Mouse (Mus musculus) liver, embryonic 16.5 days (tissue): ENCODE data around the gene Cdadc1. TPM values are rescaled to one million over a fixed set of nuclear protein-coding genes. Genes with fewer than 3 reads are reported as not detected.
A peak's percentile ranks its signal among the peaks of the same experiment; 100 is the strongest.

Experiments
- ATAC-seq: fragments of 200-750 bp; cut with Nextera tagmentation; 2 replicates; pipeline ENCODE4 v1.8.0; 2017; ENCODE audit warnings: low read depth, mild to moderate bottlenecking, moderate number of reproducible peaks, moderate library complexity
- H3K27ac ChIP-seq: fragments of 300-500 bp; sonication (generic); 2 replicates; pipeline ENCODE4 v1.5.1; 2014; ENCODE audit warnings: mild to moderate bottlenecking, low read length
- H3K27me3 ChIP-seq: fragments of 300-500 bp; sonication (generic); 2 replicates; pipeline ENCODE4 v1.6.1; 2014; ENCODE audit warnings: low read depth, low read length, mixed read lengths; ENCODE audit not compliant: control insufficient read depth, insufficient read depth
- H3K36me3 ChIP-seq: fragments of 300-500 bp; sonication (generic); 2 replicates; pipeline ENCODE4 v1.6.1; 2014; ENCODE audit warnings: mild to moderate bottlenecking; ENCODE audit not compliant: control insufficient read depth, insufficient read depth
- H3K4me1 ChIP-seq: fragments of 300-500 bp; sonication (generic); 2 replicates; pipeline ENCODE4 v1.6.1; 2014; ENCODE audit warnings: low read depth, low read length, mixed read lengths; ENCODE audit not compliant: control insufficient read depth
- H3K4me2 ChIP-seq: fragments of 300-500 bp; sonication (generic); 2 replicates; pipeline ENCODE4 v1.6.1; 2014; ENCODE audit warnings: low read depth, low read length, mixed read lengths
- H3K4me3 ChIP-seq: fragments of 300-500 bp; sonication (generic); 2 replicates; pipeline ENCODE4 v1.5.1; 2014; ENCODE audit warnings: low read depth, mild to moderate bottlenecking, low read length
- H3K9ac ChIP-seq: fragments of 300-500 bp; sonication (generic); 2 replicates; pipeline ENCODE4 v1.6.1; 2014; ENCODE audit warnings: low read depth, low read length
- H3K9me3 ChIP-seq: fragments of 300-500 bp; sonication (generic); replicated peaks from 2 replicates; pipeline ENCODE4 v1.6.1; 2016; ENCODE audit warnings: low read length; ENCODE audit not compliant: control insufficient read depth
- WGBS: fragments of 180-500 bp; shearing (Covaris S2); extraction: QIAGEN DNeasy Blood & Tissue Kit; methylation state at CpG from one replicate; pipeline ENCODE4 v1.1.7; 2014; ENCODE audit not compliant: insufficient replicate concordance; 5-methylcytosine and 5-hydroxymethylcytosine counted together
- polyA plus RNA-seq: library from polyadenylated mRNA; unstranded; fragments of >200 nt; fragmentation: Nextera tagmentation; extraction: Ambion mirVana; gene quantifications from 2 replicates; pipeline ENCODE4 v1.2.1, GENCODE M21; 2015

The Cdadc1 gene
- polyA plus RNA-seq = 16.2 and 16.7 TPM in 2 replicates

DNA sequence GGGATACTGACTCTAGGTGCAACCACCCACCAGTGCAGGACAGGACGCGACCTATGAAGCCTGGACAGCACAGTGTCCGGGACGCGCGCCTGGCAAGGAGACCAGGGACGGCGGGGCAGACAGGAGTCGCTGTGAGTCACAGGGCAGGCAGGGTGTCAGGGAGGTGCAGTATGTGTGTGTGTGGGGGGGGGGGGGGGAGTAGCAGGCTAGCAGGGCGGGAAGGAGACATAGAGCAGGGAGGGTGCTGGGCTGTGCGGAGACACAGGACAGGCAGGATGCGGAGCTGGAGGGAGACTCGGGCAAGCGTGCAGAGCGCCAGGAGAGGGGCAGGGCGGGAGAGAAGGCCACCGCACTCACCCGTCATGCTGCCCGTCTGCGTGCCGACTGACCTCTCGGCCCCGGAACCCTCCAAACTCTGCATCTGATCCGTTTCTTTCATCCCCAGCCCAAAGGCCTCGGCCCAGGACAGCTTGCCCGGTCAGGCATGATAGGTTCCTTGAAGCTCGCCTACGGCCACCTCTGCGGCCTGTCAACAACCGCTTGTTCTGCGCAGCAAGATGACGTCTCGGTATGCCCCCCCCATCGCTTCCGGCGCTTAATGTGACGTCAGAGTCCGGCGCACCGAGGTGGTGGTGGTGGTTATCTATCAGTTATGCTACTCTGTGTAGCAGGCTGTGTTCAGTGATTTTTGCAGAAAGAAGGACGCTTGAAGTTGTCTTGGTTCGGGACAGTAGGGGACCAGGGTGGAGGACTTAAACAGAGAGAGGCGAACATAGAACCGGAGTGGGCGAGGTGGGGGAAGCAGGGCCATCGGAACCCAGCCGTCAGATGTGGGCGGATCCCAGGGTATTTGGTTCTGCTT, at the start of gene Cdadc1:
Cdadc1 (minus strand) TSS at position 562 of the 862 bp plus-strand sequence.
- peak within 1 kb of the TSS; percentile 90 for H3K4me3 ChIP-seq
- ATAC-seq = peak; percentile 95
- peaks cover 1% of the 10 kb centered on the region; the same call in 1 of the 2 replicates for H3K27me3 ChIP-seq
- peak within 1 kb of the TSS; percentile 73 for H3K27ac ChIP-seq
- H3K9ac ChIP-seq = peak within 1 kb of the TSS; percentile 82
- H3K36me3 ChIP-seq = no peaks in the 10 kb centered on the region
- H3K9me3 ChIP-seq = no peaks in the 10 kb centered on the region
- H3K4me1 ChIP-seq = peaks cover 9% of the 10 kb centered on the region
- 0% methylated on average over 47 of the region's 48 CpGs for WGBS
- H3K4me2 ChIP-seq = peak within 1 kb of the TSS; percentile 71

DNA sequence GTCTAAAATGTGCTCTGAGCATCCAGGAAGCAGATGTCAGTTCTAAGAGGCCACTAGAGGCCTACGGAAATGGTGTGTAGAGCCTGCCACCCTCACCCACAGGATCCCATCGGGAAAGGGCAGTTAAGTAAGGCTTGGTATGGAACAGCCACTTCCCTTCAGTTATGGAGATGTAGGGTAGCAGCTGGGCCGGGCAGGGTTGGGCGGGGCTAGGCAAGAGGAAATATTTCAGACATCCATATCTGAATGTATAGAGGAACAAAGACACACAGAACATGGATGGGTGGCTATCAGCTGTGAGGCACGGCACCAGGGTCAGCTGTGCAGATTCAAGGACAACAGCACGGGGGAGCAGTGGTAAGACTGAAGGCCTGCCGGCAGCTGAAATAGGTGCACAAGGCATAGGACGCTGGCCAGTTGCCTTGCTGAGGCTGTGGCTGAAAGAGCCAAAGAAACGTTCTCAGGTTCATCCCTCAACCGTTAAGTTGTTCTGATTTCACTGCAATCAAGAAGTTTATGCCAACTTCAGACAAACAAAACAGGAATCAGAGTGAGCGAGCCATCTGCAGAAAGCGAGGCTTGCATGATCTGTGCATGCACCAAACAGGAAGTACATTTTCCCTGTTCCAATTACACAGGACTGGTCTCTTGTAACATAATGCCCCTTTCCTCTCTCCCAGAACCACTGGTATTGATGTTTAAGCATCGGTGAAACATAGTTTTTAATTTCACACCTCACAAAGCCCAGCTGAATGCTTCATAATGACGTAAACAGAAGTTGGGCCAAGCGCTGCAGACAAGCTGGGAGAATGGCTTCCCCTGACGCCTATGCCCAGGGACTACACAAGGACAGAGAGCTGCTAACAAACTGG, 49.3 kb upstream of the Cdadc1 start:
- Histone ChIP-seq H3K4me1 (no peaks in the 10 kb centered on the region), H3K27me3 (no peaks in the 10 kb centered on the region), H3K9ac (no peak overlapping the region), H3K36me3 (no peaks in the 10 kb centered on the region), H3K9me3 (no peaks in the 10 kb centered on the region), H3K4me3 (no peak overlapping the region), H3K4me2 (no peak overlapping the region), H3K27ac (no peak overlapping the region)
- 49% methylated on average over 16 of the region's 16 CpGs for WGBS
- ATAC-seq = no peak

DNA sequence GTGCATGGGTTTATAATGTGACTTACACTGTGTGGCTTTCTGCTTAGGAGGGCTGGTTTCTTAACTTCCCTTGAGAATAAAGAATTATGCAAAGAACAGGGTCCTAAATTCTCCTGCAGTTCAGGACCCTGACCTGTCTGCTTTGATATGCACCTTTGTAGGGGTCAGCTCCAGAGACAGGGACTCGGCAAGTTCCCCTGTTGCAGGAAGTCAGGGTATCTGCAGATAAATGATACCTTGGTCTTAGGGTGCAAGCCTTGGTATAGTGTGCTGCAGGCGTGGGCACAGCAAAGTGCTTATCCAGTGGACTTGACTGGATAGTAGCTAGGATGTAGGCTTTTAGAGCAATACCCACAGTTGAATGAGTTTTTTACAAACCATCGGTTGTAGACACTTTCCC, 47.1 kb upstream of the Cdadc1 start:
- Histone ChIP-seq H3K9me3 (no peaks in the 10 kb centered on the region), H3K4me3 (no peak overlapping the region), H3K27ac (no peak overlapping the region), H3K4me1 (no peaks in the 10 kb centered on the region), H3K9ac (no peak overlapping the region), H3K4me2 (no peak overlapping the region), H3K27me3 (no peaks in the 10 kb centered on the region), H3K36me3 (no peaks in the 10 kb centered on the region)
- 29% methylated on average over 3 of the region's 3 CpGs for WGBS
- ATAC-seq = no peak

DNA sequence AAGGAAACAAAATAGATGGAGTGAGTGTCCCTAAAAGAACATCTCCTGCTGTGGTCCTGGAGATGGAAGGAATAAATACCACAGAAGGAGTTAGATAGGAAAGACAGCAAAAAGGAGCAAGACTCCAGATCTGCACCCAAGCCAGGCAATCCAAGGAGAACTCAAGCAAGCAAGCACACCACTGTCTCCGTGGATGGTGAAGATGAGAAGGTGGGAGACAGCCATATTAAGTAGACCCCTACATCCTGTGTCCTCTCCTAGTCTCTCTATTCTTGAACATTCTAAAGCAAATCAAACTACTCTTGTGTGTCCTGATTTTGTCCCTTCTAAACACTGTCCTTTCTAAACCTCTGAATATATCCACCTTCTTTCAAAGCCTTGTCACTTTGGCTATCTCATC, 46.4 kb upstream of the Cdadc1 start:
- Histone ChIP-seq H3K9ac (no peak overlapping the region), H3K36me3 (no peaks in the 10 kb centered on the region), H3K4me3 (no peak overlapping the region), H3K27me3 (no peaks in the 10 kb centered on the region), H3K27ac (no peak overlapping the region), H3K4me1 (no peaks in the 10 kb centered on the region), H3K4me2 (no peak overlapping the region), H3K9me3 (no peaks in the 10 kb centered on the region)
- ATAC-seq = no peak
- WGBS = 69% methylated on average over 1 of the region's 1 CpGs

DNA sequence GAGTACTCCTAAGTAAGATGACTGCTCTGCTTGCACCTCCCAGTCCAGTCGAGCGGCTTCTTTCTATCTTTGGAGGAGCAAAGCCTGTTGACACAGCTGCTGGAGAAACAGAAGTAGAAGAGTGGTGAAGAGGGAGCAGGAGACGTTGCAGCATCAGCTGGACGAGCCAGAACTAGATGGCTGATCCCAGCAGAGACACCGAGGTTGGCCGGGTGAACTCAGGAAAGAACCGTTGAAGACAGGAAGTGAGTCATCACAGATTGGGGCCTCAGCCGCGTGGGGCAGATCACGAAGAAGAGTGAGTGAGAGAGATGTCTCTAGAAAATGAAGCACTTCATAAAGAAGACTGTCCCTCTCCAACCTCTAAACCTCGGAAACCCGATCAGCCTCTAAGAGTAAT, 45.8 kb upstream of the Cdadc1 start:
- ATAC-seq = no peak
- Histone ChIP-seq H3K27me3 (no peaks in the 10 kb centered on the region), H3K4me3 (no peak overlapping the region), H3K27ac (no peak overlapping the region), H3K4me1 (no peaks in the 10 kb centered on the region), H3K9me3 (no peaks in the 10 kb centered on the region), H3K9ac (no peak overlapping the region), H3K36me3 (no peaks in the 10 kb centered on the region), H3K4me2 (no peak overlapping the region)
- 16% methylated on average over 12 of the region's 12 CpGs for WGBS

DNA sequence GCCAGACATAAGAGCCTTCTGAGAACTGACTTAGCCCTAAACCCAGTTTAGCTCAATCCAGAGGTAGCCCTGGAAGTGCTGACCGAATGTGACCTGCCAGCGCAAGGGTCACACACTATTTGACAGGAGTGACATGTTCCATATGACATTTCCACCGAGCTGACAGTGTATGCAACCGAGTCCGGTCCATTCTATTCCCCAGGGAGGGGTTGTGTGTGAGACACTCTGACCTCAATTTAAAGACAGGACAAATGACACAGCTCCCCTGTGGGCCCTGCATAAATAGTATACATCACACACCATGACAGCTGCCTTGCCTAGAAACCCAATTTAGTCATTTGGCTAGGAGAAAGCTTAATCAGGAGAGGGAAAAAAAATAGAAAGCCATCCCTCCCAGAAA, 44.1 kb upstream of the Cdadc1 start:
- H3K4me2 ChIP-seq = no peak overlapping the region
- WGBS = 55% methylated on average over 5 of the region's 5 CpGs

DNA sequence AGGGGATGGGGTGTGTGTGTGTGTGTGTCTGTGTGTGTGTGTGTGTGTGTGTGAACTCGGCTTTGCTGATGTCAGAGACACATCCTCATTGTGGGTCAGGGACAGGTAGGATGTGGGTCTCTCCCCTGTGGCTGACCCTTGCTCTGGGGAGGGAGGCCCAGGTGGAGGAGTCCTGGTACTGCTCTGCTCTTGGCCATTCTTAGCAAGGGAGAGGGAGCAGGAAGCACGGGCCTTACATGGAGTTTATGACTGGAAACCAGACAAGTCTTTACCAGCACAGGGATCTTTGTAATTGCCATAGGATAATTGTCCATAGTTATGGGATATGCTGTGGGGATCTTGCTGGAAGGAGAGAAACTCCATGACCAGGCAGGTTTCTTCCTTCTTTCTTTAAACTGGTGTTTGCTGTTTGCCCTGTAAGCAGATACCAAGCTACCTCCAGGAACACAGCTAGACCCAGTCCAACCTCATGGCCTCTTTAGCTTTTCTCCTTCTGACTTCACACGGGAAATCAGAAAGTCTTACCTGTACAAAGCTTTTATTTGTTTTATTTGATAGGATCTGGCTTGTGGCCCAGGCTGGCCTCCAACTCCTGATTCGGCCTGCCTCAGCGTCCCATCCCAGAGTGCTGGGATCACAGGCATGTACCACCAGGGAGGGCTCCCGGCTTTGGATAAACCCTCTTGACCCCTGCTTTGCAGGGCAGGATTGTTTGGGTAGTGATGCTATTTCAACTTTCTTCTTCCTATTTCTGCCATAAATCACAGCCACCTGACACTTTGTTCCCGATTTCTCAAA, 41.3 kb upstream of the Cdadc1 start:
- Histone ChIP-seq H3K9me3 (no peaks in the 10 kb centered on the region), H3K27me3 (no peaks in the 10 kb centered on the region), H3K36me3 (no peaks in the 10 kb centered on the region), H3K4me1 (no peaks in the 10 kb centered on the region), H3K4me2 (no peak overlapping the region), H3K9ac (no peak overlapping the region), H3K27ac (no peak overlapping the region), H3K4me3 (no peak overlapping the region)
- no peak for ATAC-seq
- WGBS = 47% methylated on average over 7 of the region's 7 CpGs

More for the DNA sequence above, 44.1 kb upstream of the Cdadc1 start:
- Histone ChIP-seq H3K4me1 (no peaks in the 10 kb centered on the region), H3K9ac (no peak overlapping the region), H3K36me3 (no peaks in the 10 kb centered on the region), H3K27ac (no peak overlapping the region), H3K27me3 (no peaks in the 10 kb centered on the region), H3K9me3 (no peaks in the 10 kb centered on the region), H3K4me3 (no peak overlapping the region)
- ATAC-seq = no peak

DNA sequence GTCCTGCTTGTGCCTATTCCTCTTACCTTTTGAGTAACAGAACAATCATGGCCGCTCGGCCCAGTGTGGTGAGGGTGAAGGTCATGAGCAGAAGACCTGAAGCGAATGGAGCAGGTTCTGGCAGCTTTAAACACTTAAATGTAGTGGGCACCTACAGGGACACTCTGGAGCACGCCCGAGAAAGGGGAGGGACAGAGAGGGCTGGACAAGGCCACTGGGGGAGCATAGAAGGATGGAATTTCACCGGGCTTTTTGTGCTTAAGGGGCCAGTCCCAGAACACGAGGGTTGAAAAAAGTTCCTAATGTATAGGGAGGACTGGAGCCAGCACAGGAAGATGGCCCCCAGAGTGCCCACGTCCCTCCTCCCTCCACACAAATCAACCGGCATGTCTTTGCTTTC, 36.2 kb upstream of the Cdadc1 start:
- Histone ChIP-seq H3K4me2 (no peak overlapping the region), H3K9me3 (no peaks in the 10 kb centered on the region), H3K36me3 (no peaks in the 10 kb centered on the region), H3K27me3 (no peaks in the 10 kb centered on the region), H3K4me3 (no peak overlapping the region), H3K9ac (no peak overlapping the region), H3K27ac (no peak overlapping the region), H3K4me1 (no peaks in the 10 kb centered on the region)
- no peak for ATAC-seq
- WGBS = 67% methylated on average over 9 of the region's 9 CpGs
